Mouse (Mus musculus): Measurements from ENCODE around the gene Ccdc88b. TPM values are rescaled to one million over a fixed set of nuclear protein-coding genes. Genes with fewer than 3 reads are reported as not detected.
A peak's percentile ranks its signal among the peaks of the same experiment; 100 is the strongest.

Ccdc88b gene
- polyA plus RNA-seq, 2 experiments: 1.1 to 2.3 TPM

- ATAC-seq (ENCODE audit: insufficient read depth) (no peak), DNase-seq (ENCODE audit: low read depth in 3 of 3, low spot score in 3 of 3) (no peak)
- no peaks in the 10 kb centered on the region for H3K9me3 ChIP-seq (ENCODE audit: control insufficient read depth, low read length)
- H3K4me2 ChIP-seq (ENCODE audit: low read depth): no peak overlapping the region
- no peaks in the 10 kb centered on the region for H3K36me3 ChIP-seq (replicated peaks; ENCODE audit: control insufficient read depth, insufficient read depth, low read depth)
- TF ChIP-seq CTCF (IDR thresholded peaks at IDR 0.05; ENCODE audit: low read depth): no peak
- TF ChIP-seq EP300 (IDR thresholded peaks at IDR 0.05; ENCODE audit: low read depth): no peak
- peaks cover 3 to 4% of the 10 kb centered on the region in 2 experiments; a peak in 2 of 4 replicates for H3K4me1 ChIP-seq (replicated peaks; ENCODE audit: control insufficient read depth in 2 of 2, insufficient read depth in 2 of 2, low read length in 1 of 2)
- no peaks in the 10 kb centered on the region; the same call in 1 of the 2 replicates for H3K27me3 ChIP-seq (ENCODE audit: control insufficient read depth, insufficient read depth, low read length)
- 5% methylated on average over 3 of the region's 3 CpGs for WGBS (ENCODE audit: insufficient replicate concordance)
- H3K4me3 ChIP-seq (ENCODE audit: insufficient read depth in 1 of 2, low read depth in 2 of 2, low read length in 2 of 2): no peak overlapping the region
- no peak overlapping the region for H3K27ac ChIP-seq
- H3K9ac ChIP-seq (replicated peaks): no peak overlapping the region
Measured at GRCm38 (mm10) chr19:6841292-6841597, 16.8 kb downstream of the Ccdc88b start.

- H3K9me3 ChIP-seq (ENCODE audit: control insufficient read depth, low read length): no peaks in the 10 kb centered on the region
- H3K4me3 ChIP-seq (ENCODE audit: insufficient read depth in 1 of 2, low read depth in 2 of 2, low read length in 2 of 2): peak within 1 kb of the TSS; percentile 60 to 68
- no peak for TF ChIP-seq EP300 (IDR thresholded peaks at IDR 0.05; ENCODE audit: low read depth)
- no peak for TF ChIP-seq CTCF (IDR thresholded peaks at IDR 0.05; ENCODE audit: low read depth)
- H3K27ac ChIP-seq: no peak within 1 kb of the TSS
- H3K4me1 ChIP-seq (replicated peaks; ENCODE audit: control insufficient read depth in 2 of 2, insufficient read depth in 2 of 2, low read length in 1 of 2): peaks cover 3 to 4% of the 10 kb centered on the region in 2 experiments; a peak in 2 of 4 replicates
- WGBS (ENCODE audit: insufficient replicate concordance): 2% methylated on average over 44 of the region's 44 CpGs
- DNase-seq (ENCODE audit: low read depth in 3 of 3, low spot score in 3 of 3): peak in 1 of 3 experiments; percentile 24
- H3K36me3 ChIP-seq (replicated peaks; ENCODE audit: control insufficient read depth, insufficient read depth, low read depth): no peaks in the 10 kb centered on the region
- no peaks in the 10 kb centered on the region; the same call in 1 of the 2 replicates for H3K27me3 ChIP-seq (ENCODE audit: control insufficient read depth, insufficient read depth, low read length)
- ATAC-seq (ENCODE audit: insufficient read depth): peak; percentile 79
- H3K4me2 ChIP-seq (ENCODE audit: low read depth): peak within 1 kb of the TSS; percentile 92
- H3K9ac ChIP-seq (replicated peaks): peak within 1 kb of the TSS; percentile 55
Measured at GRCm38 (mm10) chr19:6840475-6841291, 17.3 kb downstream of the Ccdc88b start, which contains the start of gene Rps6ka4. Gene Rps6ka4, minus strand, starts transcription at chr19:6840636.

GRCm38 (mm10) chr19:6839615-6840474 is 18.2 kb downstream of the Ccdc88b start:
- Histone ChIP-seq H3K9me3 (ENCODE audit: control insufficient read depth, low read length) (no peaks in the 10 kb centered on the region), H3K9ac (replicated peaks) (peak overlapping the region; percentile 55), H3K27me3 (ENCODE audit: control insufficient read depth, insufficient read depth, low read length) (no peaks in the 10 kb centered on the region; the same call in 1 of the 2 replicates), H3K27ac (no peak overlapping the region), H3K4me1 (replicated peaks; ENCODE audit: control insufficient read depth in 2 of 2, insufficient read depth in 2 of 2, low read length in 1 of 2) (peaks cover 3 to 4% of the 10 kb centered on the region in 2 experiments; a peak in 2 of 4 replicates), H3K4me3 (ENCODE audit: insufficient read depth in 1 of 2, low read depth in 2 of 2, low read length in 2 of 2) (peak overlapping the region; percentile 60 to 68), H3K4me2 (ENCODE audit: low read depth) (peak overlapping the region; percentile 92), H3K36me3 (replicated peaks; ENCODE audit: control insufficient read depth, insufficient read depth, low read depth) (no peaks in the 10 kb centered on the region)
- ATAC-seq (ENCODE audit: insufficient read depth) (peak; percentile 34), DNase-seq (ENCODE audit: low read depth in 3 of 3, low spot score in 3 of 3) (no peak)
- TF ChIP-seq CTCF (IDR thresholded peaks at IDR 0.05; ENCODE audit: low read depth): no peak
- TF ChIP-seq EP300 (IDR thresholded peaks at IDR 0.05; ENCODE audit: low read depth): no peak
- 4% methylated on average over 46 of the region's 46 CpGs for WGBS (ENCODE audit: insufficient replicate concordance)

- peaks cover 9 to 17% of the 10 kb centered on the region in 2 experiments; a peak in 3 of 4 replicates for H3K4me1 ChIP-seq (replicated peaks; ENCODE audit: control insufficient read depth in 2 of 2, insufficient read depth in 2 of 2, low read length in 1 of 2)
- no peak overlapping the region for H3K9ac ChIP-seq (replicated peaks)
- no peaks in the 10 kb centered on the region for H3K36me3 ChIP-seq (replicated peaks; ENCODE audit: control insufficient read depth, insufficient read depth, low read depth)
- H3K4me3 ChIP-seq (ENCODE audit: insufficient read depth in 1 of 2, low read depth in 2 of 2, low read length in 2 of 2): no peak overlapping the region
- H3K4me2 ChIP-seq (ENCODE audit: low read depth): peak overlapping the region; percentile 30
- TF ChIP-seq EP300 (IDR thresholded peaks at IDR 0.05; ENCODE audit: low read depth) (peak; percentile 83), CTCF (IDR thresholded peaks at IDR 0.05; ENCODE audit: low read depth) (0 out of 2 replicates have a peak, but pooled peaks have one; percentile 3)
- ATAC-seq (ENCODE audit: insufficient read depth) (peak; percentile 96), DNase-seq (ENCODE audit: low read depth in 3 of 3, low spot score in 3 of 3) (peak; percentile 26 to 50 (median 48))
- no peak overlapping the region for H3K27ac ChIP-seq
- no peaks in the 10 kb centered on the region for H3K9me3 ChIP-seq (ENCODE audit: control insufficient read depth, low read length)
- peaks cover 27% of the 10 kb centered on the region for H3K27me3 ChIP-seq (ENCODE audit: control insufficient read depth, insufficient read depth, low read length)
- WGBS (ENCODE audit: insufficient replicate concordance): 27% methylated on average over 8 of the region's 8 CpGs
Measured at GRCm38 (mm10) chr19:6832363-6832762, 25.6 kb downstream of the Ccdc88b start.
